Mouse (Mus musculus): ENCODE data around the gene Znhit2.

DNA sequence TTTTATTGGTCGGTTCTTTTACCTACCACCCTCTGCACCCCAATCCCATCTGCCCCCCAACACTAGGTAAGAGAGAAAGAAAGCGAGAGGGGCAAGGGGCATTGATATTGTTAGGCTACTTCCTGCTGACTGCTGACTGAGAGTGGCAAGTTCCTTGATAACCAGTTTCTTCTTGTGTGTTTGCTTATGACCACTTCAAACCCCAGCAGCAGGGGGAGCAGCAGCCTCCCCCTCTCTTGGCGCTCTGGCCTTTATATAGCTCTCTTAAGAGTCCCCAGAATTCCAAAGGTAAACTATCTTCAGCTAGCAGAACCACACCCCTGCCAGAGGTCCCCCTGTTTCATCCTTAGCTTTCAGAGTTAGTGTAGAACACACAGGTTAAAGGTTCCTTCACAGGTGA is 40.7 kb upstream of the Znhit2 start:
- TF ChIP-seq POLR2A (IDR thresholded peaks at IDR 0.05; ENCODE audit: low read depth, low read length) (no peak), CTCF (conservative IDR thresholded peaks at IDR 0.05; ENCODE audit: insufficient read depth, insufficient read length, low read depth, low read length) (no peak)
